Mouse (Mus musculus) stomach, postnatal 0 days (tissue): ENCODE data around the gene Meig1. TPM values are rescaled to one million over a fixed set of nuclear protein-coding genes. Genes with fewer than 3 reads are reported as not detected.

Experiments used
- ATAC-seq: fragments of 200-750 bp; cut with Nextera tagmentation; 2 replicates; pipeline ENCODE4 v1.8.0; 2017; ENCODE audit not compliant: low FRiP score, low TSS enrichment
- DNase-seq: peaks from one replicate; pipeline ENCODE4 v3.0.0-alpha.2; 2016; ENCODE audit warnings: low spot score
- H3K27ac ChIP-seq: fragments of 300-500 bp; sonication (generic); replicated peaks from 2 replicates; pipeline ENCODE4 v1.5.1; 2014; ENCODE audit warnings: mild to moderate bottlenecking, control low read depth
- H3K27me3 ChIP-seq: fragments of 300-500 bp; sonication (generic); 2 replicates; pipeline ENCODE4 v1.6.1; 2014; ENCODE audit warnings: low read length; ENCODE audit not compliant: control insufficient read depth, insufficient read depth
- H3K36me3 ChIP-seq: fragments of 300-500 bp; sonication (generic); 2 replicates; pipeline ENCODE4 v1.6.1; 2014; ENCODE audit warnings: low read length, mixed read lengths; ENCODE audit not compliant: control insufficient read depth, insufficient read depth
- H3K4me1 ChIP-seq: fragments of 300-500 bp; sonication (generic); replicated peaks from 2 replicates; pipeline ENCODE4 v1.6.1; 2014; ENCODE audit warnings: antibody characterized with exemption; ENCODE audit not compliant: control insufficient read depth, insufficient read depth
- H3K4me2 ChIP-seq: fragments of 300-500 bp; sonication (generic); replicated peaks from 2 replicates; pipeline ENCODE4 v1.6.1; 2014; ENCODE audit warnings: low read depth, mild to moderate bottlenecking, control low read depth, moderate library complexity
- H3K4me3 ChIP-seq: fragments of 300-500 bp; sonication (generic); 2 replicates; pipeline ENCODE4 v1.5.1; 2014; ENCODE audit warnings: low read depth, low read length, control low read depth
- H3K9ac ChIP-seq: fragments of 300-500 bp; sonication (generic); 2 replicates; pipeline ENCODE4 v1.6.1; 2014; ENCODE audit warnings: mild to moderate bottlenecking, low read length, control low read depth, mixed read lengths
- H3K9me3 ChIP-seq: fragments of 300-500 bp; sonication (generic); 2 replicates; pipeline ENCODE4 v1.6.1; 2016; ENCODE audit warnings: low read length; ENCODE audit not compliant: control insufficient read depth
- CTCF ChIP-seq: IDR thresholded peaks from 2 replicates; pipeline ENCODE4 v1.5.1; 2016; ENCODE audit warnings: antibody characterized with exemption, low read depth, mild to moderate bottlenecking, moderate library complexity
- EP300 ChIP-seq: optimal IDR thresholded peaks from 2 replicates; pipeline ENCODE3; 2016; ENCODE audit warnings: antibody characterized with exemption
- WGBS: fragments of 180-500 bp; shearing (Covaris S2); extraction: QIAGEN DNeasy Blood & Tissue Kit; methylation state at CpG from one replicate; pipeline ENCODE4 v1.1.7; 2014; 5-methylcytosine and 5-hydroxymethylcytosine counted together
- polyA plus RNA-seq: library from polyadenylated mRNA; unstranded; fragments of >200 nt; fragmentation: Nextera tagmentation; extraction: Ambion mirVana; gene quantifications from 2 replicates; pipeline ENCODE4 v1.2.1, GENCODE M21; 2015

Meig1 gene
- polyA plus RNA-seq, 1 experiment from 2014 or later = 0.61 TPM

- no peak overlapping the region for H3K4me2 ChIP-seq
- TF ChIP-seq CTCF (no peak), EP300 (no peak)
- no peaks in the 10 kb centered on the region for H3K36me3 ChIP-seq
- H3K9ac ChIP-seq = no peak overlapping the region
- no peaks in the 10 kb centered on the region for H3K4me1 ChIP-seq
- H3K9me3 ChIP-seq = no peaks in the 10 kb centered on the region
- H3K27ac ChIP-seq = no peak overlapping the region
- ATAC-seq (no peak), DNase-seq (no peak)
- H3K27me3 ChIP-seq = no peaks in the 10 kb centered on the region
- no peak overlapping the region for H3K4me3 ChIP-seq
- WGBS = 72% methylated on average over 2 of the region's 2 CpGs
Measured at GRCm38 (mm10) chr2:3391945-3392344, 30.5 kb downstream of the Meig1 start.

GRCm38 (mm10) chr2:3387105-3387860, 35.2 kb downstream of the Meig1 start:
- no peak for DNase-seq
- WGBS = 81% methylated on average over 6 of the region's 6 CpGs
- Histone ChIP-seq H3K27ac (no peak overlapping the region), H3K4me1 (no peaks in the 10 kb centered on the region), H3K36me3 (no peaks in the 10 kb centered on the region), H3K27me3 (no peaks in the 10 kb centered on the region), H3K4me3 (no peak overlapping the region), H3K9ac (no peak overlapping the region), H3K9me3 (no peaks in the 10 kb centered on the region), H3K4me2 (no peak overlapping the region)
- no peak for TF ChIP-seq CTCF
- TF ChIP-seq EP300 = no peak
- ATAC-seq = no peak

- ATAC-seq (no peak), DNase-seq (no peak)
- no peaks in the 10 kb centered on the region for H3K9me3 ChIP-seq
- no peak overlapping the region for H3K4me3 ChIP-seq
- H3K27ac ChIP-seq = no peak overlapping the region
- TF ChIP-seq EP300 = no peak
- TF ChIP-seq CTCF = 0 out of 2 replicates have a peak, but pooled peaks have one; percentile 18
- H3K9ac ChIP-seq = no peak overlapping the region
- WGBS = 51% methylated on average over 4 of the region's 4 CpGs
- no peaks in the 10 kb centered on the region for H3K4me1 ChIP-seq
- no peaks in the 10 kb centered on the region for H3K27me3 ChIP-seq
- no peaks in the 10 kb centered on the region for H3K36me3 ChIP-seq
- H3K4me2 ChIP-seq = no peak overlapping the region
Measured at GRCm38 (mm10) chr2:3365127-3365526, 57.3 kb downstream of the Meig1 start.

- H3K9ac ChIP-seq = no peak overlapping the region
- H3K4me1 ChIP-seq = no peaks in the 10 kb centered on the region
- no peak overlapping the region for H3K4me3 ChIP-seq
- no peak for DNase-seq
- H3K27me3 ChIP-seq = no peaks in the 10 kb centered on the region
- H3K9me3 ChIP-seq = no peaks in the 10 kb centered on the region
- no peak overlapping the region for H3K4me2 ChIP-seq
- no peak for ATAC-seq
- no peak for TF ChIP-seq CTCF
- no peak for TF ChIP-seq EP300
- H3K36me3 ChIP-seq = no peaks in the 10 kb centered on the region
- 71% methylated on average over 3 of the region's 3 CpGs for WGBS
- H3K27ac ChIP-seq = no peak overlapping the region
Measured at GRCm38 (mm10) chr2:3361067-3361466, 61.4 kb downstream of the Meig1 start.

Other genes starting within 250 kb of the Meig1 start
- gene Nmt2, start 138.4 kb downstream of the Meig1 start, polyA plus RNA-seq = 23.8 and 24.0 TPM in 2 replicates
- gene Rpp38, start 90.0 kb downstream of the Meig1 start, polyA plus RNA-seq = 17.2 and 20.3 TPM in 2 replicates
- gene Acbd7, start 86.5 kb downstream of the Meig1 start, polyA plus RNA-seq = 0.25 and 1.1 TPM in 2 replicates
- gene Olah, start 25.4 kb downstream of the Meig1 start, polyA plus RNA-seq = 0.18 and 0.23 TPM in 2 replicates
- 2.8 and 3.4 TPM in 2 replicates for gene Dclre1c, start 1.5 kb upstream of the Meig1 start, polyA plus RNA-seq
- gene Suv39h2, start 52.4 kb upstream of the Meig1 start, polyA plus RNA-seq = 3.3 and 3.5 TPM in 2 replicates
- 0.97 and 1.1 TPM in 2 replicates for gene Gm45902, start 90.1 kb upstream of the Meig1 start, polyA plus RNA-seq
- gene Hspa14, start 90.2 kb upstream of the Meig1 start, polyA plus RNA-seq = 44.1 and 46.8 TPM in 2 replicates
- 0.21 and 0.28 TPM in 2 replicates for gene Cdnf, start 90.4 kb upstream of the Meig1 start, polyA plus RNA-seq
- gene Fam107b, start 147.8 kb upstream of the Meig1 start, polyA plus RNA-seq = 46.4 and 49.6 TPM in 2 replicates